Mouse (Mus musculus) E14TG2a.4 (cell line): ENCODE results near the gene R3hdm4.

Experiments
- H3K27me3 ChIP-seq: 2 replicates; pipeline ENCODE4 v1.6.1; 2014; ENCODE audit warnings: low read length, control low read depth; ENCODE audit not compliant: insufficient read depth
- H3K36me3 ChIP-seq: 2 replicates; pipeline ENCODE4 v1.6.1; 2014; ENCODE audit warnings: low read length, control low read depth; ENCODE audit not compliant: insufficient read depth
- H3K4me1 ChIP-seq: replicated peaks from 2 replicates; pipeline ENCODE4 v1.6.1; 2014; ENCODE audit warnings: low read depth, low read length, control low read depth
- H3K4me3 ChIP-seq: replicated peaks from 2 replicates; pipeline ENCODE4 v1.5.1; 2014; ENCODE audit warnings: mild to moderate bottlenecking, low read length
- H3K9me3 ChIP-seq: 2 replicates; pipeline ENCODE4 v1.6.1; 2014; ENCODE audit warnings: low read length, control low read depth
- CTCF ChIP-seq: conservative IDR thresholded peaks from 2 replicates; pipeline ENCODE4 v1.5.1; 2014; ENCODE audit warnings: low read length
- NANOG ChIP-seq: IDR thresholded peaks from 2 replicates; pipeline ENCODE4 v1.6.1; 2014; ENCODE audit warnings: borderline replicate concordance, low read length, mixed read lengths
- POU5F1 ChIP-seq: IDR thresholded peaks from 2 replicates; pipeline ENCODE4 v1.6.1; 2014; ENCODE audit warnings: low read length, borderline replicate concordance

The R3hdm4 gene

DNA sequence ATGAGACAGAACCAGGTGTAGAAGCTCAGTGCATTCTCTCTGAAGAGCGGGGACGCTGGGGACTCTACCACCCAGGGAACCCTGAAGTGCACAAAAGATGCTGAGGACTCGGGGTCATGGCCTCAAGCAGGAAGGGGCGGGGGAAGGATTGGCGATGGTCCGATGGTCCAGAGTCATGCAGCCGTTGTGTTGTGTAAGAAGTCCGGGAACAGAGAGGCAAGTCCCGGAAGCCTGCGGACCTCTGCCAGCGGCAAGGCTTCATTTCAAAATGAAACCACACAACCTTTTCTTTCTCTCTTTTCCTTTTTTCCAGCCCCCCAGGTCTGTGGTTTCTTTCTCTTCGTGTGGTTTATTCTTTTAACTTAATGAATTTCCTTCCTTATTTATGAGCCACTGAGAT is 43.3 kb downstream of the R3hdm4 start:
- TF ChIP-seq POU5F1 (no peak), CTCF (no peak), NANOG (no peak)
- Histone ChIP-seq H3K4me1 (peaks cover 70% of the 10 kb centered on the region), H3K36me3 (no peaks in the 10 kb centered on the region), H3K4me3 (no peak overlapping the region), H3K9me3 (peaks cover 9% of the 10 kb centered on the region; the same call in 1 of the 2 replicates), H3K27me3 (peaks cover 74% of the 10 kb centered on the region)

DNA sequence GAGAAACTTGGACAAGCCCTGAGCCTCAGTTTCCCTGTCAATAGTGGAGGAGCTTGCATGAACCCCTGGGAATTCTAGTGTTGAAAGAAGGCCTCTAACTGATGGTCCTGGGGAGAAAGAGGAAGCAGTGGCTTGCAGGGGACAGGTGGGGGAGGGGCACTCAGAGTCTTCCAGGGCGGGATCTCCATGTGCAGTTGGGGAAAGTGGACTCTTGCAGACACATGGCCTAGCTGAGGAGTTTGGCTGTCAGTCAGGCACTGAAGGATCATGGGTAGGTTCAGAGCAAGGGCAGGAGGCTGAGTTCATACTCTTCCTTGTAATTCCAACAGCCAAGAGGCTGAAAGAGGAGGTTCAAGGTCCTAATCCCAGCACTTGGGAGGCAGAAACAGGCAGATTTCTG is 43.8 kb downstream of the R3hdm4 start:
- TF ChIP-seq CTCF: no peak
- no peak for TF ChIP-seq NANOG
- TF ChIP-seq POU5F1: no peak
- no peaks in the 10 kb centered on the region for H3K36me3 ChIP-seq
- peaks cover 72% of the 10 kb centered on the region for H3K27me3 ChIP-seq
- peaks cover 9% of the 10 kb centered on the region; the same call in 1 of the 2 replicates for H3K9me3 ChIP-seq
- peak overlapping the region; percentile 3; the same call in 1 of the 2 replicates for H3K4me3 ChIP-seq
- peaks cover 68% of the 10 kb centered on the region for H3K4me1 ChIP-seq

DNA sequence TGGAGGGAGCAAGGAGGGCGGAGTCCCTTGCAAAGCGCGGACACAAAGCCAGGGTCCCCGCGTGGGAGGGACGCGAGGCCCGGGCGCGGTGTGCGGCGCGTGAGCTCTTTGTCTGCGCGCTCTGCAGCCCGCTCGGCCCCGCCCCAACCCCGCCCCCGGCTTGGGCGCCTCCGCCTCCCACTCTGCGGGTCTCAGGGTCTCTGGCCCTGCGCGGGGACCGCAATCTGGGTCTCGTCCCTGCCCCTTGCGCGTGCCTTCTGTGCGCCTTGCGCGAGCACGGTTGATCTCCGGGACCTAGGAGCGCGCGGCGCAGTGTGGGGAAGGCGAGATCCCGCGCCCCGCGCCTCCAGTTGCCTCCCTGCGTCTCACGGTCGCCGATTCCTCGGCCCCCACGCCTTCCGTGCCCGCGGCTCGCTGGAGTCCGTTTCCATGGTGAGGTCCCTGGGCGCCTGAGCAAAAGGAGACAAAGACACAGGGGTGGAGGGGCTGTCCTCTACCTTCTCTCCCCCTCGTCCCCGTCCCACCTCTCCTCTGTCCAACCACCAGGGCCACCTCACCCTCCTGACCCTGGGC is 46.6 kb downstream of the R3hdm4 start, which contains the start of the genes Prtn3 and Plppr3:
Gene Prtn3, plus strand, starts transcription at position 187 of the 573 bp plus-strand sequence.
Gene Plppr3, minus strand, starts transcription at position 345 of the 573 bp plus-strand sequence.
- TF ChIP-seq CTCF: no peak
- no peak for TF ChIP-seq NANOG
- TF ChIP-seq POU5F1: no peak
- H3K36me3 ChIP-seq: no peaks in the 10 kb centered on the region
- H3K4me3 ChIP-seq: peak within 1 kb of the TSS; percentile 80
- peaks cover 9% of the 10 kb centered on the region; the same call in 1 of the 2 replicates for H3K9me3 ChIP-seq
- peaks cover 63% of the 10 kb centered on the region for H3K27me3 ChIP-seq
- peaks cover 45% of the 10 kb centered on the region for H3K4me1 ChIP-seq

DNA sequence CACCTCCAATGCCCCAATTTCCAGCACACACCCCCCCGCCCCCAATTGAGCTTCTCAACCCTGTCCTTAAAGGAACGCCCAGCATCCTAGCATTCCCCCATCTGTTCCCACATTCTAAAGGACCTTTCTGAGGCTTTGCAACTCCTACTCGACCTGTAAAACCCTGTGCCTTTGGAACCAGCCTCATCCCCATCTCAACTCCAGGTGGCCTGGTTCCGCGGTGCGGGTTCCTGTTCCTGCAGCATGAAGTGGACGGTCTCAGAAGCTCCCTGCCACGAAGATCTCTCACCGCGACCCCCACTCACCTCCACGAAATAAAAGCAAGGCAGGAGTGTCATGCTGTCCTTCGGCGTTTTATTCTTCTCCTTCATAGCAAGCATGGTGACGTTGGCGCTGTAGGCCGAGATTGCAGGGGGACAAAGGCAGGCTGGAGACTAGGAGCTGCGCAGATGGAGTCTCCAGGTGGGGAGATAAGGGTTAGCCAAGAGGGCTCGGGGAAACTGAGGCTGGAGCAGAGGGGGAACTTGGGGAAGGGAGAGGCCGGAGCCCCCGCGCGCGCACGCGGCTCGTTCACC is 47.2 kb downstream of the R3hdm4 start:
- peaks cover 9% of the 10 kb centered on the region; the same call in 1 of the 2 replicates for H3K9me3 ChIP-seq
- H3K4me1 ChIP-seq: peaks cover 44% of the 10 kb centered on the region
- H3K27me3 ChIP-seq: peaks cover 65% of the 10 kb centered on the region
- no peaks in the 10 kb centered on the region for H3K36me3 ChIP-seq
- no peak for TF ChIP-seq POU5F1
- TF ChIP-seq CTCF: no peak
- H3K4me3 ChIP-seq: peak overlapping the region; percentile 80

DNA sequence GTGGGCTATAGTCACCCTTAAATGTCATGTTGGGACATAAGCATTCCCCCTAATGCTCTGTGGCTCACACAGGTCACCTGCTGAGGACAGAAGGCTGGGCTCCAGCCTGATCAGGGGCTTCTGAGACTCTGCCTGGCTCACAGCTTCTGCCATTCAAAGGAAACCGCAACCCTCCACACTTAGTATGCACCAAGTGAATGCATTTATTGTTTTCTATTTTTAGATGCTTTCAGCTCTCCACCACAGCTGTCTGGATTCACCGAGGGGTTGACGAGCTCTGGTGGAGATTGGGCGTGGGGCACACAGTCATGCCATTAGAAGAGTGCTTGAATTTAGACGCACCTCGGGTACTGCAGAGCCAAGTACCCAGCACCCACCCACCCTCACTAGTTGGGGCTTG is 47.7 kb downstream of the R3hdm4 start:
- peaks cover 61% of the 10 kb centered on the region for H3K27me3 ChIP-seq
- no peaks in the 10 kb centered on the region for H3K36me3 ChIP-seq
- TF ChIP-seq CTCF (no peak), POU5F1 (no peak), NANOG (no peak)

DNA sequence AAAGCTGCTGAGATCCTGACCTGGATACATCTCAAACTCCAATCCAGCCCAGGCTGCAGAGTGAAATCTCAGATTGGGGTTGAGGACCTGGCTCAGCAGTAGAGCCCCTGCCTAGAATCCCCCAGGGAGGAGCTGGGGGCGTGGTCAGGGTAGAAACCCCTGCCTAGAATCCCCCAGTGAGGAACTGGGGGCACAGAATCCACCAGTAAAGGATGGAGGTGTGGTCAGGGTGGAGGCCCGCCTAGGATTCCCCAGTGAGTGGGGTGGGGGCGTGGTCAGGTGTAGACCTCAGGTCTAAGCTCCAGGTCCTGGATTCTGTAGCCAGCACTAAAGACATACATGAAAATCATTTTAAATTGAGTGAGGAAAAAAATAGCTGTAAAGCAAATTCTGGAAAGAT is 48.1 kb downstream of the R3hdm4 start:
- Histone ChIP-seq H3K36me3 (no peaks in the 10 kb centered on the region), H3K27me3 (peaks cover 59% of the 10 kb centered on the region), H3K9me3 (peaks cover 9% of the 10 kb centered on the region; the same call in 1 of the 2 replicates), H3K4me3 (peak overlapping the region; percentile 10; the same call in 1 of the 2 replicates), H3K4me1 (peaks cover 38% of the 10 kb centered on the region)
- no peak for TF ChIP-seq CTCF
- no peak for TF ChIP-seq NANOG
- no peak for TF ChIP-seq POU5F1

More for the DNA sequence above, 47.7 kb downstream of the R3hdm4 start:
- H3K4me1 ChIP-seq: peaks cover 42% of the 10 kb centered on the region
- peaks cover 9% of the 10 kb centered on the region; the same call in 1 of the 2 replicates for H3K9me3 ChIP-seq
- peak overlapping the region; percentile 80; the same call in 1 of the 2 replicates for H3K4me3 ChIP-seq

DNA sequence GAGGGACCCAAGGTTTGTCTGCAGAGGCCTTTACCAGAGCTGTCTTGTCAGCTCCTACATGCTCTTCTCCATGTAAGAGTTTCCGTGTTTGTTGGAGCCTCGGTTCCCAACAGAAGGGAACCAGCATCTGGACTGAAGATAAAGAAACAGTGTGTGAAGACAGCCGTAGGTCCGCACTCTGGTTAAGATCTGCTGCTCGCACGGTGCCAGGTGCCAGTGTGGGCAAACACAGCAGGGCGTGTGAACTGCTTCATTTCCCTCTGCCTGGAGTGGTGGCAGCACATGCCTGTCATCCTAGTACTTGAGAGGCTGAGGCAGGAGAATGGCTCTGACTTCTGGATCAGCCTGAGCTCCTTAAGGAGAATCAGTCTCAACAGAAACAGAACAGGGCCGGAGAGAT is 49.2 kb downstream of the R3hdm4 start:
- Histone ChIP-seq H3K4me1 (peaks cover 36% of the 10 kb centered on the region), H3K36me3 (no peaks in the 10 kb centered on the region), H3K27me3 (peaks cover 50% of the 10 kb centered on the region), H3K4me3 (no peak overlapping the region), H3K9me3 (peaks cover 6% of the 10 kb centered on the region; the same call in 1 of the 2 replicates)
- TF ChIP-seq POU5F1 (no peak), NANOG (no peak), CTCF (no peak)

DNA sequence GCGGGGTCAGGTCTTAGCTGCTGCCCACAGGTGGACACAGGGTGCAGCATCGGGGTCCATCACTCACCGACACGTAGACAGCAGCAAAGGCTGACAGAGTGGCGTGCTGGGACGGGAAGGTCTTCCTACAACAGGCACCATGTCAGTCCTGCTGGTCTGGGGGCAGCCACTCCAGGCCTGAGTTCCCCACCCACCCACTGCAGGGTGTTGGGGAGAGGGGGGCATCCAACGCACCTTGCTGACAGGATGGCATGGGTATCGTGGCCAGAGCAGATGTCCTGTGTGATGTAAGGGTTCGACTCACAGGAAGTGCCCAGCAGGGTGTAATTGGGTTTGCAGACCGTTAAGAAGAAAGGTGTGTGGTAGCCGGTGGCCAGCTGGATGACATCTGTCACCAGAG is 54.4 kb downstream of the R3hdm4 start:
- peaks cover 45% of the 10 kb centered on the region for H3K4me1 ChIP-seq
- no peaks in the 10 kb centered on the region for H3K9me3 ChIP-seq
- peaks cover 40% of the 10 kb centered on the region for H3K36me3 ChIP-seq
- peaks cover 10% of the 10 kb centered on the region for H3K27me3 ChIP-seq
- H3K4me3 ChIP-seq: no peak overlapping the region
- TF ChIP-seq NANOG (no peak), CTCF (no peak), POU5F1 (no peak)
